Mouse (Mus musculus) small intestine, adult 2 months (tissue): Measurements from ENCODE around the gene Gcnt1.

ENCODE experiments used
- CTCF ChIP-seq: fragments of 200-500 bp; IDR thresholded peaks from 2 replicates; pipeline ENCODE4 v1.5.1; 2012; ENCODE audit warnings: low read depth, mild to moderate bottlenecking, control low read depth, inconsistent platforms, low read length, moderate library complexity, mixed read lengths; ENCODE audit not compliant: insufficient replicate concordance, insufficient read length; ENCODE audit errors: extremely low read depth
- POLR2A ChIP-seq: fragments of 200-500 bp; IDR thresholded peaks from 2 replicates; pipeline ENCODE4 v1.6.1; 2012; ENCODE audit warnings: low read depth, mild to moderate bottlenecking, control low read depth, inconsistent platforms, low read length, moderate library complexity

GRCm38 (mm10) chr19:17354797-17355196, 17.8 kb downstream of the Gcnt1 start:
- TF ChIP-seq CTCF (no peak), POLR2A (no peak)
